Mouse (Mus musculus) cerebral cortex, adult 2 months (tissue): ENCODE measurements around the gene 1110032F04Rik.

Source experiments
- WGBS: fragments of 180-500 bp; shearing (Covaris S2); methylation state at CpG from one replicate; pipeline ENCODE4 v1.1.7; 2018; 5-methylcytosine and 5-hydroxymethylcytosine counted together

1110032F04Rik gene

DNA sequence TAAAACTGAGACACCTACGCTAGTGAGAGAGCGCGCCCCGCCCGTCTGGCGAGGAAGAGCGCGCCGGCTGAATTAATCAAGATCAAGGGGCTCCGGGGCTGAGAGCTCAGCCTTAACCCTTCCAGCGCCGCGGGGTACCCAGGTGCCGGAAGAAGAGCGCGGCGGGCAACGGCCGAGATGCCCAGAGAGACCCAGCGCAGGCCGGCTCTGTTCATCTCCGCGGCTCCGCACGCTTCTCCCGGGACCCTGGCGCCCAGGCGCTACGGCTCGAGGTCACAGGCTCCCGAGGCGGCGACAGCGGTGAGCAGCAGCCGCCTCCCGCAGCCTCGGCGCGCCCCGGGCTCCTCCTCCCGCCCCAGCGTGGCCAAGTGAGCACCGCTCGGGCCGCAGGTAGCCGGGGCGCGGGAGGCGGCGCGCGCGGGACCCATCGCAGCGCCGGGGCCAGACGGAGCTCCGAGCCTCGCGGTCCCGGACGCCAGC lies at the start of gene 1110032F04Rik:
1110032F04Rik (plus strand) TSS at position 376 of the 480 bp plus-strand sequence.
- under 1% methylated on average over 62 of the region's 62 CpGs for WGBS

GRCm38 (mm10) chr3:68821406-68821805 lies 48.0 kb upstream of the 1110032F04Rik start:
- 83% methylated on average over 4 of the region's 4 CpGs for WGBS

DNA sequence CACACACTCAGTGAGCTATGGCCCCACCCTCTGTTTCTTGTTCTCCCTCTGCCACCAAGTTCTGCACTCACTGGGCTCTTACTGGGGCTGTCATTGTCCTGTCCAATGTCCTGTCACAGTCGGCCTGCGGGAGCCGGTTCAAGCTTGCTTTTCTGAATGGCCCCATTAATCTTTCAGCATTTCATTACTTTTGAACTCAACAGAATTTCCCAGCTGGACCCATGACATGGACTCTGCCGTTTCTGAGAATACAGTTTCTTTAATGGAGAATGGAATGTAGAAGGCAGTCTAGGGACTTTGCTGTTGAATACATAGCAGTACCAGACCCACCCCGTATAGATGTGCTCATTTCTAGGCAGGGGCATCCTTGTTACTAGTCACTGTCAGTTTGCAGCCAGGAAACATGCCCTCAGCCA lies 47.5 kb upstream of the 1110032F04Rik start:
- 54% methylated on average over 5 of the region's 5 CpGs for WGBS

GRCm38 (mm10) chr3:68823876-68824764 lies 45.3 kb upstream of the 1110032F04Rik start:
- 57% methylated on average over 15 of the region's 15 CpGs for WGBS

DNA sequence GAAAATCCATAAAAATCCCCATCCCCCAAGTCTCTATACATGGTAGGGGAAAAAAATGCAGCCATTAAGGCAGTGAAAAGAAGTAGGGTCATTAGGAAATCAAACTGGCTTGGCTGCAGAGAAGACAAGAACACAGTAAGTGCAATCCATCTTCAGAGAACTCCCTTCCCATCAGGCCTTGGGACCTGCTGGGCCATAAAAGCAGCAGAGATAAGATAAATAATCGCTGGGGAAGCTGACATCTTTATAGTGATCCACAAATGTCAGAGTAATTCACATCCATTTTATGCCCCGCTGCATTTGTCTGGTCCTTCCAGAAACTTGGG lies 44.7 kb upstream of the 1110032F04Rik start:
- 65% methylated on average over 2 of the region's 2 CpGs for WGBS

- 70% methylated on average over 8 of the region's 8 CpGs for WGBS
These were observed 44.2 kb upstream of the 1110032F04Rik start for GRCm38 (mm10) chr3:68825151-68825550.

- WGBS, result 46% methylated on average over 5 of the region's 5 CpGs
These were observed 41.7 kb upstream of the 1110032F04Rik start for GRCm38 (mm10) chr3:68827671-68828070.

DNA sequence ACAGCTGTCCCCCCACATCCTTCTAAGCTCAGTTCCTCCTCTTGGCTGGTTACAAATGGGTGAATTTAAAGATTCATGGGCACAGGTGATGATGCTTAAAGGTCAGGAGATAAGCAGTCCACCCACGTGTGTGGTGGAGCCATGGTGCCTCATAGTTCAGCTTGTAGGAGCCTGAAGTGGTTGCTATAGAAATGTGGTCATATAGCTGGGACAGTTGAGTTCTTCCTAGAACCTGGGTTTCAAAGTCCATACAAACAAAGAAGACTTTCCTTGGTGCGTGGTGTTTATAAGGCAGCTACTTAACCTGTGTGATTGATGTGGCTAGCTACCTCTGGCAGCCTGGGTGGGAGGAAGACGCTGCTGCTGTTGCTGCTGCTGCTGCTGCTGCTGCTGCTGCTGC lies 39.4 kb upstream of the 1110032F04Rik start:
- WGBS, result 92% methylated on average over 3 of the region's 3 CpGs

GRCm38 (mm10) chr3:68836857-68837499 lies 32.4 kb upstream of the 1110032F04Rik start:
- WGBS, result 84% methylated on average over 6 of the region's 6 CpGs

DNA sequence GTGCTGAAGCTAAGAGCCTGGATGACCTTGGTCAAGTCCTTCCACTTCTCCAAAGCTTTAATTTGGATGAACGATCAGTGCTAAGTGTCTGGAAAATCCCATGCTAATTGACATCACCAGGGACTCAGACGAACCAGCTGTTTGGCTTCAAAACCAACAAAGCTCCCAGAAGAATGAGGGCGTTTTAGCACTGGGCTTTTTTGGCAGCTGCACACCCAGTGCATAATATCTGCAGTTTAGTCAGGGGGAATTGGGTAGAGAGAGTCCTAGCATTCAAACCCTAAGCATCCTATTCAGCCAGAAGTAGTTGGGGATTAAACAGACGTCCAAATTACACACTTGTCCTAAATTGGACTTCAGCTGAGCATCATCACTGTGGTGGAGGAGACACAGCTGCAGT lies 29.2 kb upstream of the 1110032F04Rik start:
- WGBS, result 36% methylated on average over 4 of the region's 4 CpGs

GRCm38 (mm10) chr3:68844025-68844424 lies 25.4 kb upstream of the 1110032F04Rik start:
- WGBS, result 84% methylated on average over 4 of the region's 4 CpGs

DNA sequence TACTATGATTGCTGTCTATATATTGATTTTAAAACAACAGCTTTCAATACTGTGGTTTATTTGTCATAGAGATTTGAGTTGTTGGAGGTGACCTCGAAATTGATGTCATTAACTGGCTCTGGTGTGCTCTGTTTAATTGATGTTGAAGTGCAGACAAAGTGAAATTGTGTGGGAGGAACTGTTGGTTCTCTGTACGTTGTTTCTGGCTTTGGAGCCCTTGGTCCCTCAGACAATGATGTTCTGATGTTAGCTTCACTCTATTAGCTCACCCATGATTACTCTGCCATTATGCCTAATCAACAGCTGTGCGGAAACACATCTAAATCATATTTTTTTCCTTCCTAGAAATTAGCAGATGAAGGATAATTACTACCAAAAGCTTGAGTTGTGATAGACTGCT lies 21.1 kb upstream of the 1110032F04Rik start:
- WGBS, result 55% methylated on average over 3 of the region's 3 CpGs

- WGBS, result 69% methylated on average over 1 of the region's 1 CpGs
These were observed 17.0 kb upstream of the 1110032F04Rik start for GRCm38 (mm10) chr3:68852414-68852813.

DNA sequence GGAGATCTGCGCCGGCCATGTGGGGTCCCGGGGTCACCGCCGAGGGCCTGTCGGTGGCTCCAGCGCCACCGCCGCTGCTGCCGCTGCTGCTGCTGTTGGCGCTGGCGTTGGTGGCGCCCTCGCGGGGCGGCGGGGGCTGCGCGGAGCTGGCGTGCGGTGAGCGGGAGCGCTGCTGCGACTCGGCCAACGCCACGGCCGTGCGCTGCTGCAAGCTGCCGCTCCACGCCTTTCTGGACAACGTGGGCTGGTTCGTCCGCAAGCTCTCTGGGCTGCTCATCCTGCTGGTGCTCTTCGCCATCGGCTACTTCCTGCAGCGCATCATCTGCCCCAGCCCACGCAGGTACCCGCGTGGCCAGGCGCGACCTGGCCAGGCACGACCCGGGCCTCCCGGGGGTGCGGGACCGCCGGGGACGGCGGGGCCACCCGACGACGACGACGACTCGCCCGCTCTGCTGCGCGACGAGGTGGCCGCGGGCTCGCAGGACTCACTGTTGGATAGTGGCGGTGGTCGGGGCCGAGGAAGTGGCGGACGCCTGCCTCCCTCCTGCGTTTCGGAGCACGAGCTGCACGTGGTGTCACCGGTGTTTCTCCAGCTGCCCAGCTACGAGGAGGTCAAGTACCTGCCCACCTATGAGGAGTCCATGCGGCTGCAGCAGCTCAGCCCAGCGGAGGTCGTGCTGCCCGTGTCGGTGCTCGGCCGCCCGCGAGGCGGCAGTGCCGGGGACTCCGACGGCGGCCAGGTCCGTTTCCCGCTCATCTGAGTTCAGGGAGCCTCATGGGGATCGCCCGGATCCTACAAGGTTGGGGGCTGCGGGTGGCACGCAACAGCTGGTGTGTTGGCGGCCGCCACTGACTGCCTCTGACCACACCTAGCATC lies 543 bp downstream of the 1110032F04Rik start:
- 1% methylated on average over 92 of the region's 96 CpGs for WGBS

- WGBS, result 10% methylated on average over 15 of the region's 15 CpGs
These were observed 1.2 kb downstream of the 1110032F04Rik start for GRCm38 (mm10) chr3:68870568-68870950.

GRCm38 (mm10) chr3:68874079-68874478 lies 4.7 kb downstream of the 1110032F04Rik start:
- 95% methylated on average over 2 of the region's 2 CpGs for WGBS

DNA sequence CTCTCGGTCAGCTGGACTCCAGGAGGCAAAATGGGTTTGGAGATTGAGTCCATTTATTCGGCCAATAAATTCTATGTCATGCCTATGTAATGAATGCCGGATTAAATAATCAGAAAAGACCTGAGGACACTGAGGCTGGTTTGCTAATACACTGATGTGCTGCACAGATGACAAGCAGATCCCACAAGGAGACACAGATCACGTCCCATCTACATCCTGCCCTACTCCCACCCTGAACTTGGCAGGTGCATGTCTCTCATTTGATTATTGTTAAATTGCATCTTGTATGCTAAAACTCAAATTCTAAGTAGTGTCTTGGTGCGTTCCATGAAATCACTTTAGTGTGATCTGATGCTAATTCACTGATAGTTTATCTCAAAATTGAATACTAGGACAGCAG lies 17.5 kb downstream of the 1110032F04Rik start:
- 97% methylated on average over 5 of the region's 5 CpGs for WGBS

GRCm38 (mm10) chr3:68895426-68895825 lies 26.0 kb downstream of the 1110032F04Rik start:
- 50% methylated on average over 4 of the region's 4 CpGs for WGBS

- WGBS, result 93% methylated on average over 5 of the region's 5 CpGs
These were observed 27.8 kb downstream of the 1110032F04Rik start for GRCm38 (mm10) chr3:68897154-68897553.

DNA sequence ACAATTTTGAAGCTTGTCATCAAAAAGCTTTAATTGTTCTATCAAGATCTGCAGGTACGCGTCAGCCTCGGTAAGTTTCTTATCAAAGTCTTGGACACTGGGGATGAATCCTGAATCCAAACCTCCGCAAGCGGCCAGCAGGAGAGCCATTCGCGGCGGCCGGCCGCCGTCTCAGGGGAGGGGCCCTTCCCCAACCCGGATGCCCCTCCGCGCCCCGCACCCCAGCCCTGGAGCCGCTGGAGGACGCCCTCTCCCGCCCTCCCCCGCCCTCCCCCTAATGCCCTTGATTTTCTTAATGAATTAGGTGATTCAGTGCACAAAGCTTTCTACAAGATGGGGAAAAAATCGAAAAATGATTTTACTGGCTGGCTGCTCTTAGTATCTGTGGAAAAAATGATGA lies 33.2 kb downstream of the 1110032F04Rik start:
- 94% methylated on average over 20 of the region's 20 CpGs for WGBS

- 64% methylated on average over 2 of the region's 2 CpGs for WGBS
These were observed 35.8 kb downstream of the 1110032F04Rik start for GRCm38 (mm10) chr3:68904902-68905778.
